Mouse (Mus musculus): Measurements from ENCODE around the gene Cela1. TPM values are rescaled to one million over a fixed set of nuclear protein-coding genes. Genes with fewer than 3 reads are reported as not detected.

The Cela1 gene
- polyA plus RNA-seq, 1 experiment from 2014 or later = 1.4 TPM

- no peak for ATAC-seq (ENCODE audit: low FRiP score, low read depth)
- Histone ChIP-seq H3K4me1 (peaks cover 6% of the 10 kb centered on the region; the same call in 1 of the 2 replicates), H3K9ac (replicated peaks) (no peak overlapping the region), H3K36me3 (no peaks in the 10 kb centered on the region), H3K4me2 (replicated peaks) (no peak overlapping the region), H3K9me3 (no peaks in the 10 kb centered on the region), H3K27ac (replicated peaks) (no peak overlapping the region), H3K4me3 (no peak overlapping the region), H3K27me3 (no peaks in the 10 kb centered on the region)
- WGBS = 88% methylated on average over 5 of the region's 5 CpGs
These were observed 19.7 kb downstream of the Cela1 start for GRCm38 (mm10) chr15:100667871-100668545.

GRCm38 (mm10) chr15:100667420-100667819, 20.3 kb downstream of the Cela1 start:
- no peak for ATAC-seq (ENCODE audit: low FRiP score, low read depth)

GRCm38 (mm10) chr15:100666851-100667250, 20.9 kb downstream of the Cela1 start:
- WGBS = 40% methylated on average over 12 of the region's 12 CpGs
- H3K4me1 ChIP-seq = peaks cover 6% of the 10 kb centered on the region; the same call in 1 of the 2 replicates
- no peaks in the 10 kb centered on the region for H3K36me3 ChIP-seq
- H3K27me3 ChIP-seq = no peaks in the 10 kb centered on the region
- no peak overlapping the region for H3K27ac ChIP-seq (replicated peaks)
- no peaks in the 10 kb centered on the region for H3K9me3 ChIP-seq
- H3K4me3 ChIP-seq = no peak overlapping the region
- H3K4me2 ChIP-seq (replicated peaks) = no peak overlapping the region
- no peak overlapping the region for H3K9ac ChIP-seq (replicated peaks)
- no peak for ATAC-seq (ENCODE audit: low FRiP score, low read depth)

More at GRCm38 (mm10) chr15:100667420-100667819, 20.3 kb downstream of the Cela1 start:
- H3K27me3 ChIP-seq = no peaks in the 10 kb centered on the region
- H3K36me3 ChIP-seq = no peaks in the 10 kb centered on the region
- no peaks in the 10 kb centered on the region for H3K9me3 ChIP-seq
- H3K4me2 ChIP-seq (replicated peaks) = no peak overlapping the region
- peaks cover 6% of the 10 kb centered on the region; the same call in 1 of the 2 replicates for H3K4me1 ChIP-seq
- WGBS = 67% methylated on average over 6 of the region's 6 CpGs
- no peak overlapping the region for H3K4me3 ChIP-seq
- no peak overlapping the region for H3K27ac ChIP-seq (replicated peaks)
- H3K9ac ChIP-seq (replicated peaks) = no peak overlapping the region

GRCm38 (mm10) chr15:100666219-100666696, 21.5 kb downstream of the Cela1 start:
- WGBS = 12% methylated on average over 7 of the region's 7 CpGs
- no peak for ATAC-seq (ENCODE audit: low FRiP score, low read depth)
- Histone ChIP-seq H3K4me1 (peaks cover 6% of the 10 kb centered on the region; the same call in 1 of the 2 replicates), H3K4me2 (replicated peaks) (no peak overlapping the region), H3K9ac (replicated peaks) (no peak overlapping the region), H3K27me3 (no peaks in the 10 kb centered on the region), H3K4me3 (no peak overlapping the region), H3K36me3 (no peaks in the 10 kb centered on the region), H3K27ac (replicated peaks) (no peak overlapping the region), H3K9me3 (no peaks in the 10 kb centered on the region)

- no peak for ATAC-seq (ENCODE audit: low FRiP score, low read depth)
- H3K27ac ChIP-seq (replicated peaks) = no peak overlapping the region
These were observed 22.1 kb downstream of the Cela1 start for GRCm38 (mm10) chr15:100665411-100666218.

GRCm38 (mm10) chr15:100664813-100665274, 22.9 kb downstream of the Cela1 start:
- Histone ChIP-seq H3K4me3 (no peak overlapping the region), H3K4me2 (replicated peaks) (no peak overlapping the region), H3K27me3 (no peaks in the 10 kb centered on the region), H3K9ac (replicated peaks) (no peak overlapping the region), H3K27ac (replicated peaks) (no peak overlapping the region), H3K36me3 (no peaks in the 10 kb centered on the region), H3K4me1 (peaks cover 6% of the 10 kb centered on the region; the same call in 1 of the 2 replicates), H3K9me3 (no peaks in the 10 kb centered on the region)
- no peak for ATAC-seq (ENCODE audit: low FRiP score, low read depth)
- WGBS = 85% methylated on average over 9 of the region's 9 CpGs

More at GRCm38 (mm10) chr15:100665411-100666218, 22.1 kb downstream of the Cela1 start:
- no peak overlapping the region for H3K4me3 ChIP-seq
- no peak overlapping the region for H3K4me2 ChIP-seq (replicated peaks)
- H3K27me3 ChIP-seq = no peaks in the 10 kb centered on the region
- H3K9me3 ChIP-seq = no peaks in the 10 kb centered on the region
- no peak overlapping the region for H3K9ac ChIP-seq (replicated peaks)
- H3K4me1 ChIP-seq = peaks cover 6% of the 10 kb centered on the region; the same call in 1 of the 2 replicates
- no peaks in the 10 kb centered on the region for H3K36me3 ChIP-seq
- 44% methylated on average over 9 of the region's 9 CpGs for WGBS

- Histone ChIP-seq H3K9ac (replicated peaks) (no peak overlapping the region), H3K4me2 (replicated peaks) (no peak overlapping the region), H3K27me3 (no peaks in the 10 kb centered on the region), H3K27ac (replicated peaks) (no peak overlapping the region), H3K4me1 (no peaks in the 10 kb centered on the region), H3K4me3 (no peak overlapping the region), H3K9me3 (no peaks in the 10 kb centered on the region), H3K36me3 (no peaks in the 10 kb centered on the region)
- 90% methylated on average over 5 of the region's 5 CpGs for WGBS
- ATAC-seq (ENCODE audit: low FRiP score, low read depth) = no peak
These were observed 26.9 kb downstream of the Cela1 start for GRCm38 (mm10) chr15:100660805-100661204.

GRCm38 (mm10) chr15:100660306-100660705, 27.4 kb downstream of the Cela1 start:
- no peaks in the 10 kb centered on the region for H3K36me3 ChIP-seq
- no peaks in the 10 kb centered on the region for H3K27me3 ChIP-seq
- H3K4me1 ChIP-seq = no peaks in the 10 kb centered on the region
- 86% methylated on average over 9 of the region's 9 CpGs for WGBS
- H3K4me3 ChIP-seq = no peak overlapping the region
- no peak for ATAC-seq (ENCODE audit: low FRiP score, low read depth)
- no peaks in the 10 kb centered on the region for H3K9me3 ChIP-seq
- H3K27ac ChIP-seq (replicated peaks) = no peak overlapping the region
- no peak overlapping the region for H3K4me2 ChIP-seq (replicated peaks)
- H3K9ac ChIP-seq (replicated peaks) = no peak overlapping the region

- Histone ChIP-seq H3K36me3 (no peaks in the 10 kb centered on the region), H3K4me1 (no peaks in the 10 kb centered on the region), H3K9ac (replicated peaks) (no peak overlapping the region), H3K27ac (replicated peaks) (no peak overlapping the region), H3K27me3 (no peaks in the 10 kb centered on the region), H3K4me3 (no peak overlapping the region), H3K9me3 (no peaks in the 10 kb centered on the region), H3K4me2 (replicated peaks) (no peak overlapping the region)
- no peak for ATAC-seq (ENCODE audit: low FRiP score, low read depth)
- WGBS = 82% methylated on average over 5 of the region's 5 CpGs
These were observed 32.5 kb downstream of the Cela1 start for GRCm38 (mm10) chr15:100655201-100655600.

- Histone ChIP-seq H3K9ac (replicated peaks) (no peak overlapping the region), H3K4me1 (no peaks in the 10 kb centered on the region), H3K9me3 (no peaks in the 10 kb centered on the region), H3K4me2 (replicated peaks) (no peak overlapping the region), H3K27me3 (no peaks in the 10 kb centered on the region), H3K4me3 (no peak overlapping the region), H3K27ac (replicated peaks) (no peak overlapping the region), H3K36me3 (no peaks in the 10 kb centered on the region)
- 69% methylated on average over 1 of the region's 1 CpGs for WGBS
- no peak for ATAC-seq (ENCODE audit: low FRiP score, low read depth)
These were observed 33.5 kb downstream of the Cela1 start for GRCm38 (mm10) chr15:100654271-100654670.

GRCm38 (mm10) chr15:100651610-100652009, 36.1 kb downstream of the Cela1 start:
- no peaks in the 10 kb centered on the region for H3K9me3 ChIP-seq
- no peak overlapping the region for H3K4me2 ChIP-seq (replicated peaks)
- no peaks in the 10 kb centered on the region for H3K27me3 ChIP-seq
- H3K36me3 ChIP-seq = no peaks in the 10 kb centered on the region
- H3K27ac ChIP-seq (replicated peaks) = no peak overlapping the region
- no peak for ATAC-seq (ENCODE audit: low FRiP score, low read depth)
- no peaks in the 10 kb centered on the region for H3K4me1 ChIP-seq
- H3K4me3 ChIP-seq = no peak overlapping the region
- no peak overlapping the region for H3K9ac ChIP-seq (replicated peaks)
- 88% methylated on average over 9 of the region's 9 CpGs for WGBS

GRCm38 (mm10) chr15:100650111-100650510, 37.6 kb downstream of the Cela1 start:
- no peak for ATAC-seq (ENCODE audit: low FRiP score, low read depth)
- H3K9ac ChIP-seq (replicated peaks) = no peak overlapping the region
- H3K4me2 ChIP-seq (replicated peaks) = no peak overlapping the region
- no peaks in the 10 kb centered on the region for H3K27me3 ChIP-seq
- no peaks in the 10 kb centered on the region for H3K9me3 ChIP-seq
- H3K36me3 ChIP-seq = no peaks in the 10 kb centered on the region
- H3K4me3 ChIP-seq = no peak overlapping the region
- H3K4me1 ChIP-seq = no peaks in the 10 kb centered on the region
- H3K27ac ChIP-seq (replicated peaks) = no peak overlapping the region
- WGBS = 86% methylated on average over 10 of the region's 10 CpGs
